Comparison of ENCODE assay signal across 9 mouse cellular contexts in genomic region chr15:85599887-85600695, GRCm38 (mm10). TPM values are rescaled to one million over a fixed set of nuclear protein-coding genes. Genes with fewer than 3 reads are reported as not detected.
DNase-seq lines count a peak whose midpoint lies in the region; ATAC-seq lines count a peak whose summit lies in the region.
"Had no signal": no experiment of that assay in that cellular context is flagged by ENCODE, and none has a peak within 500 bp of the region (broad histone marks: within the 10 kb centered on the region; RNA-seq: fewer than 3 reads in every experiment).

No protein-coding gene starts in this region.

- H3K4me3 ChIP-seq in hindbrain, embryonic 16.5 days (ENCODE audit: low read length), result no peak overlapping the region
- H3K4me3 ChIP-seq in liver, embryonic 13.5 days (replicated peaks), result no peak overlapping the region

- ATAC-seq in hindbrain, embryonic 16.5 days, result peak; percentile 67
- 0 out of 2 replicates have a peak, but pooled peaks have one; percentile 13 for ATAC-seq in liver, embryonic 13.5 days (ENCODE audit: low read depth)

- no peaks in the 10 kb centered on the region for H3K36me3 ChIP-seq in hindbrain, embryonic 16.5 days (ENCODE audit: control insufficient read depth, insufficient read depth, low read length)
- H3K36me3 ChIP-seq in liver, embryonic 13.5 days, result no peaks in the 10 kb centered on the region

- WGBS in hindbrain, embryonic 16.5 days, result 26% methylated on average over 18 of the region's 18 CpGs
- WGBS in liver, embryonic 13.5 days (ENCODE audit: insufficient replicate concordance), result 14% methylated on average over 18 of the region's 18 CpGs

- no peaks in the 10 kb centered on the region for H3K9me3 ChIP-seq in hindbrain, embryonic 16.5 days (ENCODE audit: control insufficient read depth, low read length)
- no peaks in the 10 kb centered on the region for H3K9me3 ChIP-seq in liver, embryonic 13.5 days (replicated peaks)

- peak; percentile 78 to 85 for DNase-seq in right cerebral cortex, postnatal 10 days (ENCODE audit: low spot score in 2 of 2)
- no peak for DNase-seq in right cerebral cortex, postnatal 25 days
- peak; percentile 93 for DNase-seq in adrenal gland, adult 2 months
- DNase-seq in gastrocnemius, adult 8-10 months (ENCODE audit: low spot score in 2 of 2), result peak; percentile 82 to 88
- no peak for DNase-seq in liver, embryonic 13.5 days
- DNase-seq in ovary, postnatal 14 days (ENCODE audit: low spot score), result peak; percentile 63
- no peak for DNase-seq in right cerebral cortex, postnatal 36 days (ENCODE audit: low spot score in 2 of 2)

- H3K4me1 ChIP-seq in hindbrain, embryonic 16.5 days (ENCODE audit: control insufficient read depth, insufficient read depth, low read depth, low read length), result no peaks in the 10 kb centered on the region; the same call in none of the 2 replicates
- H3K4me1 ChIP-seq in liver, embryonic 13.5 days (replicated peaks), result no peaks in the 10 kb centered on the region

- no peak overlapping the region for H3K27ac ChIP-seq in hindbrain, embryonic 16.5 days (ENCODE audit: low read depth, low read length)
- H3K27ac ChIP-seq in liver, embryonic 13.5 days, result no peak overlapping the region

- H3K4me2 ChIP-seq in hindbrain, embryonic 16.5 days (ENCODE audit: low read length), result no peak overlapping the region
- H3K4me2 ChIP-seq in liver, embryonic 13.5 days, result no peak overlapping the region

- no peaks in the 10 kb centered on the region for H3K27me3 ChIP-seq in hindbrain, embryonic 16.5 days (replicated peaks; ENCODE audit: control insufficient read depth, insufficient read depth, low read length)
- H3K27me3 ChIP-seq in liver, embryonic 13.5 days, result peaks cover 6% of the 10 kb centered on the region; the same call in 1 of the 2 replicates

- no peak overlapping the region for H3K9ac ChIP-seq in hindbrain, embryonic 16.5 days (ENCODE audit: low read depth, low read length)
- H3K9ac ChIP-seq in liver, embryonic 13.5 days, result no peak overlapping the region

RNA-seq across cellular contexts. Expression of gene Wnt7b, which starts 17.8 kb away (rescaled TPM):
- 1 to 10 TPM in 1 of 2 experiments, under 1 TPM in 1; 0.86 to 1.2 TPM for total RNA-seq in adrenal gland, adult 2 months (2021)
- 1.0 and 1.1 TPM in 2 replicates for polyA plus RNA-seq in adrenal gland, adult 2 months (2012; rRNA removed)
- under 1 TPM in 1 of 4 experiments, not detected in 3; 0.19 TPM for total RNA-seq in gastrocnemius, adult 8-10 months (2022)
- polyA plus RNA-seq in hindbrain, embryonic 16.5 days (2015; fragmentation: Nextera tagmentation; extraction: Ambion mirVana), result 26.4 and 35.4 TPM in 2 replicates
- polyA plus RNA-seq in liver, embryonic 13.5 days (2015; fragmentation: Nextera tagmentation; extraction: Ambion mirVana), result 0.12 and 0.35 TPM in 2 replicates
- total RNA-seq: neutrophil, adult 5-6 weeks had no signal

Comparison
In these comparisons a context has a peak if more than half of its experiments do, and no peak if none do; other contexts are left out.
1. DNase-seq: peak in right cerebral cortex, postnatal 10 days (2 of 2), adrenal gland, adult 2 months (single experiment), gastrocnemius, adult 8-10 months (2 of 2) and ovary, postnatal 14 days (single experiment); none in right cerebral cortex, postnatal 25 days (single experiment), liver, embryonic 13.5 days (single experiment) and right cerebral cortex, postnatal 36 days (0 of 2).
2. RNA of gene Wnt7b, which starts 17.8 kb away (polyA plus RNA-seq): 26.4 to 35.4 TPM in hindbrain, embryonic 16.5 days; 1.0 to 1.1 TPM in adrenal gland, adult 2 months and 0.12 to 0.35 TPM in liver, embryonic 13.5 days; every median in the first group is over 10 times any median in the second.